Mouse (Mus musculus): ENCODE data around the gene Runx3.

The Runx3 gene

GRCm38 (mm10) chr4:135151111-135151987 lies 30.9 kb downstream of the Runx3 start:
- no peak for DNase-seq

DNA sequence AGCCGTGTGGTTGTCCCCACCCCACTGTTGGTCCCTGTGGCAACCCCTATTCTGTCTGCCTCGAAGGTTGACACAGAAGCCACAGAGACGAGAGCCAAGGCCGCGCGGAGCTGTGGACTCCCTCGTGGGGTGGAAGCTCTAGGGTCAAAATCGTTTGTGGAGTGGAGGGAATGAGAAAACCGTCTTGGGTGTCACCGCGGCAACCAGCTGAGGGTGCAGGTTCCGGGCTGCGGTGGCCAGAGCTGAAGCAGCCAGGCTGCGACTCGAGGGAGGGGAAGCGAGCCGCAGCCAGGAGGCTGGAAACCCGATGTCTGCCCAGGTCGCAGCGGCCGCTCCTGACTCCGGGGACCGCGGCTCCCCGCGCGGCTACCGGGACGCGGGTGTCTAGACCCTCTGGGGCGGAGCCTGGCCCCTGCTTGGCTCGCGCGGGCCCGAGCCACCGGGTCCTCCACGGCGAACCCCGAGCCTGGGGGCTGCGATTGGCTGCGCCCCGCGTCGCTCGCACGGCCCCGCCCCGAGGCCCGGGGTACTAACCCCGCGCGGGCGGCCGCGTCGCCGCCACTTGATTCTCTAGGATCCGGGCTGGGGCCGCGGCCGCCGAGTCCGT lies 31.6 kb downstream of the Runx3 start:
- DNase-seq, result no peak

DNA sequence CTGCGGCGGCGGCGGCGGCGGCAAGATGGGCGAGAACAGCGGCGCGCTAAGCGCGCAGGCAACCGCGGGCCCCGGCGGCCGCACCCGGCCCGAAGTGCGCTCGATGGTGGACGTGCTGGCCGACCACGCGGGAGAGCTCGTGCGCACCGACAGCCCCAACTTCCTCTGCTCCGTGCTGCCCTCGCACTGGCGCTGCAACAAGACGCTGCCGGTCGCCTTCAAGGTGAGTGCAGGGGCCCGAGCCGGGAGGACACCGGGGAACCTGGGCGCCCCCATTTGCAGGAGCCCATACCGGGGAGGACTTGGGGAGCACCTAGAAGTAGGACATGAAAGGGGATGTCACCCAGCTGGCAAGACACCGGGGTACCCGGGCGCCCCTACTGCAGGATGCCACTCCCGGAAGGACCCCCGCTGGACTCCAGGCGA lies 32.4 kb downstream of the Runx3 start:
- no peak for DNase-seq

GRCm38 (mm10) chr4:135153260-135154088 lies 33.0 kb downstream of the Runx3 start:
- no peak for DNase-seq

- DNase-seq, result no peak
Observed at GRCm38 (mm10) chr4:135154089-135154949, 33.9 kb downstream of the Runx3 start.

DNA sequence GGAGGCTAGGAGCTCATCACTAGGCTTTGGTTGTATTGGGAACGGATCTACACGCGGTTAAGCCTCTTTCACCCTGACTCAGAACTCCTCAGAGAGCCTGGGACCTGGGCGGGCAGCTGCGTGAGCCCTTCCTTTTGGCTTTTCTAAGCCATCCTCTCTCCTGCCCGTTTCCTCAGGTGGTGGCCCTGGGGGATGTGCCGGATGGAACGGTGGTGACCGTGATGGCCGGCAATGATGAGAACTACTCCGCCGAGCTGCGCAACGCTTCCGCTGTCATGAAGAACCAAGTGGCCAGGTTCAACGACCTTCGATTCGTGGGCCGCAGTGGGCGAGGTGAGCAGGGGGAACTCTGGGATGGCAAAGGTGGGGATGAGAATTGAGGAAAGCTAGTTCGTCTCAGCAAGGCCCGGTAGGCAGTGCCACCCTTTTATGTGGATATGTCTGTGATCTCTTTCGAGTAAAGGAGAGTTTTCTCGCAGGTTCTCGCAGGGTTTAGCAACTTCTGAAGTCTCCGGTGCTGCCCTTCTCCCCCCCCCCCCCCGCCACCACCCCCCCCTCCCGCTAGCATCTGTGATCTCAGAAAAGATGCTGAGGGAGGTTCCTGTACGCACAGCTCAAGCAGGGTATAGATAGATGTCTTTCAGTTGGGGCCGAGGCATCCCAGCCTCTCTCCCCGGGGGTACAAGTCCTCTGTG lies 34.8 kb downstream of the Runx3 start:
- DNase-seq, result no peak

GRCm38 (mm10) chr4:135155805-135156469 lies 35.5 kb downstream of the Runx3 start:
- no peak for DNase-seq

GRCm38 (mm10) chr4:135156531-135156930 lies 36.1 kb downstream of the Runx3 start:
- no peak for DNase-seq

GRCm38 (mm10) chr4:135157329-135157728 lies 36.9 kb downstream of the Runx3 start:
- no peak for DNase-seq

- DNase-seq, result no peak
Observed at GRCm38 (mm10) chr4:135158724-135159409, 38.4 kb downstream of the Runx3 start.

GRCm38 (mm10) chr4:135159663-135160062 lies 39.2 kb downstream of the Runx3 start:
- DNase-seq, result no peak

DNA sequence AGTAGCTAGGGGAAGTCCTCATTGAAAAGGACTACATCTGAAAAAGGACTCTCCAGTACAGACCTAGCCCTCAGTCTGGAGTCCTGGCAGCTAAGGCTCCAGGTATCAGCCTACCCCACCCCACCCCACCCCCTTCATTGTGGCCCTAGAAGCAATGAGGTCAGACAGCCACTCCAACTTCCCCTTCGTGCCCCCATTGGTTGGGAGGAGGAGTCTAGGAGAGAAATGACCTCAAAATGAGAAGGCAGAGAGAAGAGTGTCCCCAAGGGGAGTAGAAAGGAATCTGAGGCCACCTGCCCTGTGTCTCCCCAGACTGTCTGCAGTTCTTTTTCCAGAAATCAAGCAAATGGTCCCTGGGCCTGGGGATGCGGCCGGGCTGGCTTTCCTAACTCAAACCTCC lies 39.7 kb downstream of the Runx3 start:
- DNase-seq, result no peak

GRCm38 (mm10) chr4:135161441-135161840 lies 41.0 kb downstream of the Runx3 start:
- DNase-seq, result no peak

- DNase-seq, result no peak
Observed at GRCm38 (mm10) chr4:135165761-135166160, 45.3 kb downstream of the Runx3 start.

DNA sequence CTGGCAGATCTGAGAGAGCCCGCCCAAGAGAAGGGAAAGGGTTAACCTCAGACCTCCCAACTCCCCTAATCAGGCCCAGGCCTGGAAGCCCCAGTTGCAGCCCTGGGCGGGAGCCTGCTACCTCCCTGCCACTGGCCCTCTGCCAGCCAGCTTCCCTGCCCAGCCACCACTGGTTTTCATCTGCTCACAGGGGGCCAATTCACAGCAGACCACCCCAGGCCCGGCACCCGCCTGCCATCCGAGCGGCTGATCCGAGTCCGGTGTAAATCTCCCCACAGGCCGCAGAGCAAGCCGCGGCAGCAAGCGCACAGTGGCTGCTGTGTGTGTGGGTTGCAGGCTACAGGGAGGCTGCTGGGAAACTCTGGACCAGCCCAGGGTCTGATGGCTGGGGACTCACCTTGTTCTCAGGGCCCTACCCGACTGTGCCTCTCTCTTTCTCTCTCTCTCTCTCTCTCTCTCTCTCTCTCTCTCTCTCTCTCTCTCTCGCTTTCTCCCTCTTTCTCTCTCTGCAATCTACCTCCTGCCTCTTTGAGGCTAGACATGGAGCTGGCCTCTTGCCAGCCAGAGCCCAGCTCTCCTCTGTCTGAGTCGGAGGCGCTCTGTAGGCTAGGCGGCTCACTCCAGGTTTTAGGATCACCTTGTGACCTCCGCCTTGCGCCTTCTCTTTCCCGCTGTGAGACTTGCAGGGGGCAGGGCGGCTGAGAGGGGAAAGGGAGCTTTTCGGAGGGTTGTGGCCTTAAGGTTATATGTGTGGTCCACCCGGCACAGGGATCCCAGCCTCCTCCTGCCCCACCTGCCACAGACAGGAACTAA lies 46.2 kb downstream of the Runx3 start:
- DNase-seq, result no peak

- no peak for DNase-seq
Observed at GRCm38 (mm10) chr4:135167816-135168527, 47.5 kb downstream of the Runx3 start.

- no peak for DNase-seq
Observed at GRCm38 (mm10) chr4:135169096-135169495, 48.6 kb downstream of the Runx3 start.

GRCm38 (mm10) chr4:135169501-135169900 lies 49.0 kb downstream of the Runx3 start:
- DNase-seq, result no peak

DNA sequence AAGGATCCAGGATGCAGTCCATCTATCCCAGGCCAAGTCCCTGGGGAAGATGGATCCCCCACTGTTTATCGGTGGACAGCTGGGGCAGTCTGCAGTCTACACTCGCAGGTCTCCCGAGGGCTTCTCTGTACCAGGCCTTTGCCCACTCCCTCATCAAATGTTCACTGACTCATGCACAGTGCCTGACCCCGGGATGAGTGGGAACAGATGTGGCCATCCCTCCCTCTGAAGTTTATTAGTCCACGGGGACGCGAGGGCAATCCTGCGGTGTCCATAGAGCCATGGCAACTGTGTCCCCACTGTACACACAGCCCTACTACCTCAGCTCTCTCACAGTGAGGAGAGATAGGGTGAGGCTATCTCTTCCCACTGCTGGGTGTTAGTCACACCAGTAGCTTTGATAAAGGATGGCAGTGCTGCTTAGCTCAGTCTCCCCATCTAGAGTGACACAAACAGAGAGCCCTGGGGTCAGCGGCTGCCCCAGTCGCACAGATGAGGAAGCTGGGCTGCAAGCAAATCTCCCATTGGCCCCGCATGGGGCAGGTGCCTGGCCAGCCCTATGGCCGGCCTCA lies 50.9 kb downstream of the Runx3 start:
- DNase-seq, result no peak

Measured in right cerebral cortex, postnatal 4 days (tissue).